Mouse (Mus musculus) embryonic facial prominence, embryonic 10.5 days (tissue): ENCODE measurements at regions not wholly inside any gene's neighbourhood (a gene's known extent, or its start where the extent isn't known, plus 50 kb on each side); places are given as distances from the start of the nearest gene placed in this dataset.
A peak's percentile ranks its signal among the peaks of the same experiment; 100 is the strongest.

Experiments
- DNase-seq: peaks from one replicate; pipeline ENCODE4 v3.0.0-alpha.2; 2017; ENCODE audit warnings: low spot score
- H3K27ac ChIP-seq: fragments of 300-500 bp; sonication (generic); replicated peaks from 2 replicates; pipeline ENCODE4 v1.5.1; 2016; ENCODE audit warnings: mild to moderate bottlenecking
- H3K27me3 ChIP-seq: fragments of 300-500 bp; sonication (generic); replicated peaks from 2 replicates; pipeline ENCODE4 v1.6.1; 2016; ENCODE audit warnings: low read depth, mild to moderate bottlenecking; ENCODE audit not compliant: poor library complexity, severe bottlenecking
- H3K36me3 ChIP-seq: fragments of 300-500 bp; sonication (generic); replicated peaks from 2 replicates; pipeline ENCODE4 v1.6.1; 2016; ENCODE audit warnings: mild to moderate bottlenecking, moderate library complexity
- H3K4me1 ChIP-seq: fragments of 300-500 bp; sonication (generic); 2 replicates; pipeline ENCODE4 v1.6.1; 2016
- H3K4me3 ChIP-seq: fragments of 300-500 bp; sonication (generic); 2 replicates; pipeline ENCODE4 v1.5.1; 2016; ENCODE audit warnings: mild to moderate bottlenecking, moderate library complexity
- H3K9me3 ChIP-seq: fragments of 300-500 bp; sonication (generic); 2 replicates; pipeline ENCODE4 v1.6.1; 2016; ENCODE audit warnings: mild to moderate bottlenecking
- WGBS: fragments of 180-500 bp; shearing (Covaris S2); methylation state at CpG from one replicate; pipeline ENCODE4 v1.1.7; 2016; 5-methylcytosine and 5-hydroxymethylcytosine counted together

DNA sequence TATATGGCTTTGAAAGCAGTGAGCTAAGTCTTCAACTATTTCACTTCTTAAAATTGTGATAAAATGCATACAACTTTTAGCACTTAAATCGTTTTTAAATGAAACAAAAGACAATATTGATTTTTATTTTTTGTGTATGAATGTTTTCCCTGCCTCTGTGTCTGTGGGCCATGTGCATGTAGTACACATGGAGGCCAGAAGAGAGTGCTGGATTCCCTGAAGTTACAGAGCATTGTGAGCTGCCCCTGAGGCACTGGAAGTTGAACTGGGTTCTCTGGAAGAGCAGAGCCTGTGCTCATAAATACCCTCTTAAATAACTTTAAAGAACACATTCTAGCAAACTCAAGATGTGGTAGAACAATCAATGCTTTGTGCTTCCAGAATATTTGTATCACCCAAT lies 61.8 kb upstream of the Gm6812 start:
- WGBS, result 34% methylated on average over 1 of the region's 1 CpGs
- H3K9me3 ChIP-seq, result no peaks in the 10 kb centered on the region
- H3K36me3 ChIP-seq, result no peaks in the 10 kb centered on the region
- DNase-seq, result peak; percentile 7
- no peaks in the 10 kb centered on the region for H3K4me1 ChIP-seq
- H3K4me3 ChIP-seq, result no peak overlapping the region
- no peak overlapping the region for H3K27ac ChIP-seq
- no peaks in the 10 kb centered on the region for H3K27me3 ChIP-seq

DNA sequence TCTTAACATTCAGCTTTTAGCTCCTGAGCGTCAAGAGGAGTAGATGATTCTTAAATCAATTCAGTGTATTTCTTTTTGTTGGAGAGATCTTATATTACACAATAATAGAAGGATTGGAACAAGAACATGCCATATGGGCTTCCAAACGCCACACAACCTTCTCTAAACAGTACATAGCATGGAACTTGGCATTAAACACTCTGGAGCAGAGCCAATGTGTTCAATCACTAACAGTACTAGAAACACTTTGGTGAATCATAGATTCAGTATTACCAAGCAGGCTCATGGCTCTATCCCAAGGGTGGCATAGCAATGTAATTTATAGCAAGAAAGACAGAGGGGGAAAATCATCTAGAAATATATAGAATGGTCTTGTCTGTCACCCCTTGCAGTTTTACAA lies 60.4 kb upstream of the Gm6812 start:
- 76% methylated on average over 2 of the region's 2 CpGs for WGBS
- Histone ChIP-seq H3K27ac (no peak overlapping the region), H3K4me3 (no peak overlapping the region), H3K9me3 (no peaks in the 10 kb centered on the region), H3K27me3 (no peaks in the 10 kb centered on the region), H3K36me3 (no peaks in the 10 kb centered on the region), H3K4me1 (no peaks in the 10 kb centered on the region)
- DNase-seq, result no peak

DNA sequence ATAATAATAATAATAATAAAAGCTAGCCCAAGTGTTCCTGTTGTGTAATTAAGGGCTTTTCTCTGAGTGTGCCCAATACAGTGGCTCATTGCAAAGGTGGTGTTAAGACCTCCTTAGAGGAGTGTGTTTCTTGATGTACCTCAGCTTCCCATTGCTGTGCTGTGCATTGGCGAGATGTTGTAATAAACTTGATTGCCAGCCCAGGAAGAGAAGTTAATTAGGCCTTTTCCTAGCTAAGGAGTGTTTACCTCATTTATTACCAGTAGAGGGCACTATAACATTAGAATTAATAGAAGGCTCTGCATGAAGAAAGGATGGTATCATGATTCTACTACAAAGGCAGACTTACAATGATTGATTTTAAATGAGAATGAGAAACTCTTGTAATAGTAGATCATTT lies 57.9 kb upstream of the Gm6812 start:
- Histone ChIP-seq H3K27me3 (no peaks in the 10 kb centered on the region), H3K4me1 (no peaks in the 10 kb centered on the region), H3K36me3 (no peaks in the 10 kb centered on the region), H3K27ac (no peak overlapping the region), H3K9me3 (no peaks in the 10 kb centered on the region), H3K4me3 (no peak overlapping the region)
- WGBS, result 18% methylated on average over 1 of the region's 1 CpGs
- DNase-seq, result no peak

DNA sequence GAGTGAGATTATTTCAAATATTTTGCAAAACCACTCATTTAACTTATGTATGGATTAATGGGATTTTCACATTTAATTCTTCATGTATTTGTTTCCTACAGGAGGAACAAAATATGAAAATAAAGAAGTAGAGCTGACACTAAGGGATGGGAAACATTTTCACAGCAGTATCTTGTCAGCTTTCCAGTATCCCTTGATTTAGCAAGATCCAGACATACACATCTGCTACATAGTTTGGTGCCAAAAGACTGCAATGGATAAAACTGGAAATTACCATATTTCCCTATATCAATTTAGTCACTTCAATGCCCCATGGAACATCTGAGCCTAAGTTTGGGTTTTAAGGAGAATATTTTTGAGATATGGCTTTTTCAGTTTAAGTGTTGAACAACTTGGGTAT lies 52.9 kb upstream of the Gm6812 start:
- Histone ChIP-seq H3K4me1 (no peaks in the 10 kb centered on the region), H3K27me3 (no peaks in the 10 kb centered on the region), H3K36me3 (no peaks in the 10 kb centered on the region), H3K27ac (no peak overlapping the region), H3K9me3 (no peaks in the 10 kb centered on the region), H3K4me3 (no peak overlapping the region)
- no peak for DNase-seq
